Mouse (Mus musculus): Measurements from ENCODE around the gene Kansl1.

- no peak for TF ChIP-seq CTCF (IDR thresholded peaks at IDR 0.05; ENCODE audit: extremely low read depth, insufficient read depth, insufficient read length, insufficient replicate concordance)
- no peak for TF ChIP-seq POLR2A (IDR thresholded peaks at IDR 0.05; ENCODE audit: low read depth, low read length)
These were observed 101.0 kb downstream of the Kansl1 start for GRCm38 (mm10) chr11:104367486-104368190.

All from spleen, adult 2 months (tissue).